Mouse (Mus musculus): Measurements from ENCODE around the gene Slc39a5.

DNA sequence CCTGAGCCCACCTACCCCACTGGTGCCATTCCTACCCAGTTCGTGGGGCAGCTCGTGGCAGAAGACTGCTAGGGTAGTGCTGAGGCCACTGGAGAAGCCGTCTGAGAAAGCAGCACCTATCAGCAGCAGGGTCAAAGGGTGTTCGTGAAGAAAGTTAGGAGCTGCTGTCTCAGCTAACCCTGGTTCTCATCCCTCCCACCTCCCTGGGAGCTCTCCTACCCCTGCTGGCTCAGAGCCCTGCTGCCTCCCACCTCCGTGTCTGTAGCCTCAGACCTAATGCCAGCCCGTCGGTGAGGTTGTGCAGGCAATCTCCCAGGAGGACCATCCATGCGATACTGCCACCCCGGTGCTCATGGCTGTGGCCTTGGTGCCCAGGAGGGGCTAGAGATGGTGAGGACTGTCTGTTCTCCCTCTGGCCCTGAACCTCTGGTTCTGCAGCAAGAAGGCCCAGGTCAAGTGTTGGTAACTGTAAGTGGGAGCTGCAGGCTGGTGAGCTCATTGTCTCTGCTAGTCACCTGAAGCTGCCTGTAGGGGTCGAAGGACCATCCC lies 4.2 kb downstream of the Slc39a5 start:
- TF ChIP-seq CTCF (IDR thresholded peaks at IDR 0.05; ENCODE audit: low read depth, low read length) (no peak), POLR2A (IDR thresholded peaks at IDR 0.05; ENCODE audit: extremely low read depth, insufficient read depth, low read length) (no peak)

Data from liver, adult 2 months (tissue).